Mouse (Mus musculus) thymus, postnatal 36 days (tissue): ENCODE measurements at regions not wholly inside any gene's neighbourhood (a gene's known extent, or its start where the extent isn't known, plus 50 kb on each side); places are given as distances from the start of the nearest gene placed in this dataset.

Source experiments
- DNase-seq, 2 experiments: peaks; one replicate each; pipeline ENCODE4 v3.0.0; 2022; ENCODE audit warnings: mixed read lengths in 2 of 2

DNA sequence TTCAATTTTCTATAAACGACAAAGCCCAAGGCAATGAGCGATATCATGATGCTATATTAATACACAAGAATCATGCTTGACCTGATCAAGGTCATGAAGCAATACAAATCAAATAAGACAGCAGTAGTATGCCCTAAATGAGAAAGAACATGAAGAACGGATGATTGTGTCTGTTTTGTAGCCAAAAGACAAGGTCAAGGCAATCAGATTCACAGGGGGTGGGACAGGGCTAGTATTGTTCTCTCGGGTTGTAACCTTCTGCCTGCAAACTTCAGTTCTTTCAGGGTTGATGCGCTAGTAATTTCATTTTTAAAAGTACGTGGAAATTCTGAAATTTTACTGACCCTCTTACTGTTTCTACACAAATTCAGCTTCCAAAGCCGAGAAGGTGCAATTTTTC lies 206.7 kb downstream of the Arl4a start:
- DNase-seq: no peak

DNA sequence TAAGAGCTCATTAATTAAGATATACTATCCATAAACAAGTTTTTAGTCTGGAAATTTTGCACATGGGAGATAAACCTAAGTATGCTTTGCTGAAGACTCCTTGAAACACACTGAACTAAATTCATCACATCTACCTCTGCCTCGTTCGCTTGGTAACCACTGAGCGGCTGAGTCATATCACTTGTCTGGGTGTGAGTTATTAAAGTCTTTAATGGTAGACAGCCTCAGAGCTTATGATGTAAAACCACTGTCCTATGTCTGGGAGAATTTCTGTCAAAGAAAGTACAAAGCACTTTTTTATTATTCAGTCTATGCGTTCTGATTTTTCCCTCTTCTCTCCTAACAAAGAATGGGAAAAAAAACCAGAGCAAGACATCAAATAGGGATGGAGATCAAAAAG lies 207.3 kb downstream of the Arl4a start:
- DNase-seq: no peak

DNA sequence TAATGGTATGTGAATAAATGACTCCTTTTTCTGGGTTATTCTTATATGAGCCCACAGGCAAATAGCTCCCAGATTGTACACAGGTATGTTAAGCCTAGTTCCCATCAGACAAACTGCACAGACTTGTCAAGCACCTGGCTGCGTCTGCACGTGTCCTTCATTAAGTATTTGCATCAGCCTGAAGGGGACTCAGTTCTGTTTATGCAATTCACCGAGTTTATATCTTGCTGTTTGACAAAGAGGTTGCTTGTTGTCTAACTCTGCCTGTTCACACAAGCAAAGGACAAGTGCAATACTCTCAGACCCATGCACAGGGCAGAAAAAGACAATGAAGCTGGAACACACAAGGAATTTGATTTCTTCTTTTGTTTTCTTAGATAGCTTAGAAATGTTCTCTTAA lies 215.2 kb downstream of the Arl4a start:
- no peak for DNase-seq

DNA sequence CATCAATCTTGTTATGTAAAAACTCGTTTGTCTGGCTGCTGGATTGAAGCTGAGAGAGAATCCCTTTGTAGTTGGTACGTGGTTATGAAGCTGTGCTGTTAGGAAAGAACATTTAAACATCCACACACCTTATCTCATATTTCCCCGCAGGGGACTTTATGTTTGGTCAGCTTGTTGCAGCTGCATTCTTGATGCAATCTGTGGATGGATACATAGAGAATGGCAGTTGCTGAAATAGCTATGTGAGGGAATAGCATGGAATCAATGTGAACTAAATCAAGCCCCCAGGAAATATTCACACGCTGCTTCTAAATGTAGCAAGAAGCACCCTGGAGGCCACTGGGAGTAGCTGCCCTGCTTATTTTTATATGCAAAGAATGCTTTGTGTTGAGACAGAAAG lies 236.3 kb downstream of the Arl4a start:
- DNase-seq: no peak

DNA sequence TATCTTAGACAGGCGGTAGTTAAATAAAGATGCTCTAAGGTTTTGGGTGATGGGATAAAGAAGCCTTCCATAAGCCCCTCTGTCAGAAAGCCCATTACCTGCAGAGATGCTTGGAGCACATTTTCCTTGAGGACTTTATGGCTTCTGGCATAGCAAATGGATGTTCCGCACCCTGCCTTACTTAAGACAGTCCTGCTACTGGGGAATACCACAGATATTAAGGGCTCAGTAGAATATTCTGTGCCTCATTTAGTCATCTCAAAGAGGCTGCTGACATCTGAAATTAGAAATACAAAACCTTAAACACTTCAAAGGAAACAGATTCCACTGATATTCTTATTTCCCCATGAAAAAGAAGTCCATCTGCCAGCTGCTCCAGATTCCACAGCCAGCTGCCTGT lies 240.0 kb downstream of the Arl4a start:
- no peak for DNase-seq

DNA sequence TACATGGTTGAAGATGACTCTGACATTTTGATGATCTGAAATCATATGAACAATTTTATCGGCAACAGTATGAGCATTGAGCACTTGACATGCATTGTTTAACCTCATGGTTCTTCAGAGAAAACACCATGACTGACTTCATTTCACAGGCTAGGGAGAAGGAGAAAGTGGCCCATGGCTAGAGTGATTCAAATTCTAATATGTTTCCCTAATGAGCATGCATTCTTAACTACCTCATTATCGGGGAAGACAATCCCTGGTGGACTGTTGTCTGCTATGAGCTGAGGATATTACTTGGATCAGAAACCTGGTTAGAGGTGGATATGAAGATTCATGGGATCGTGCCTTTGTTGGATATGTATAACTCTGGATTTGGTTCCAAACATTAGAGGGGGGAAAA lies 240.9 kb downstream of the Arl4a start:
- DNase-seq: no peak

DNA sequence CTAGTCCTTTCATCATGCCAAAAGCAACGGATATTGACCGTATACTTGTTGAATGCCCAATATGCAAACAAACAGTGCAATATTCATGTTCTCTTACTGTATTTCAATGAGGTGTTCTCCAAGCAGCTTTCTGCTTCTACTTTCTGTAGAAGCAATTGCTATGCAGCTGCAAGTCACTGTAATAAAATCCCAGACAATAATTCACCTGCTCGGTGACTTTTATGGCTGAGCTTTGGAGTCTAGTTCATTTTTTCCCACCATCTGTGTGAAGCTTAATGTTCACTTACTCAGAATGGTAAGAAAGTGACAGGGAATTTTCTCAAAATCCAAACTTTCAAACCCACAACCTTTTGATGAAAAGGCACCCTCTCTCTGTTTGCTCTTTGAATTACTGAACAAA lies 252.8 kb downstream of the Arl4a start:
- DNase-seq: no peak

DNA sequence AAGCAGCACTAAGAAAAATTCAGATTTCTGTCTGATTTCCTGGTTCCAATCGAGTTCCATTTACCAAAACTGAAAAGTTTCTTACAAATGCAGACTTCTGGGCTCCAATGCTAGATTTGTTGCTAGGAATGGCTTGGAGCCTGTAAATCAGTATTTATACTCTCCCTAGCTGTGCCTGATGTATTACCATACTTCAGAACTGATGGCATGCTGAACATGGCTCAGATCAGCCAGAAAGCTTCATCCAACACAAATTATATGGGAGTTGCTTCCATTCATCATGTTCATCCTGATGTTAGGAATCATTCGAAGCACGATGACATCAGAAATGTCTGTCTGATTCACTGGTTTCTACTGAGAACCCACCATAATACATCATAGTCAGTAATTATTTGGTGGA lies 253.3 kb downstream of the Arl4a start:
- DNase-seq: no peak

DNA sequence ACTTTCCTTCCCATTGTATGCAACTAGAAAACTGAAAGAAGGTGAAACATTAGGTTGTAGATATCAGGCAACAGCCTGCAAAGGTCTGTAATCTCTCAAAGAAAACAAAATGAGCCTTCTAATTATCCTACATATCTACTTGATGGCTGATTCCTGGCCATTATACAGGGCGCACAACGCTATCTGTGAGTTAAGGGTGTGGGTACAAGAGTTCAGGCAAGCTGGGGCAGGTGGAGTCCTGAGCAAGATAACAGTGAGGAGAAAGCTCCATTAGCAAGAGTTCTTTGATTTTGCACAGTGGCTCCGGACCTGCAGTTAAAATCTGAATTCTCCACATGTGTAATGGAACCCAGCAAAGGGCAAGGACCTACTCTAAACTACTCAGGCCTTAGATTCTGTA lies 261.7 kb downstream of the Arl4a start:
- no peak for DNase-seq

DNA sequence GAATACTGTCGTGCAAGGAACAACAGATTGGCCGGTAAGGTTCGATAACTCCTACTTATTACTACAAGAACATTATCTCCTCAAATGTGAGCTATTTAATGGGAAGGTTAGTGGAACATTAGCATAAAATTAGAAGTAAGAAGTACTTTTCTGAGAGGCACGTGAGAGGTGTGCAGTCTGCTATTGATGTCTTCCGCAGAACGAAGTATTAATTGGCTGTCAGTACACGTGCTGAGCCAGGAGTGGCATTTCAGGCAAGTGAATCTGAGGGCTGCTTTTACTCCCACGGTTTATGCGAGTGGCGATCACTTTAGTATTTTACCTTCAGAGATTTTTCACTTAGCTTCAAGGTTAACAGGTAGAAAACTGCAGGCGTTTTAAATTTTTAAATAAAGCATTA lies 270.8 kb downstream of the Arl4a start:
- DNase-seq: no peak

DNA sequence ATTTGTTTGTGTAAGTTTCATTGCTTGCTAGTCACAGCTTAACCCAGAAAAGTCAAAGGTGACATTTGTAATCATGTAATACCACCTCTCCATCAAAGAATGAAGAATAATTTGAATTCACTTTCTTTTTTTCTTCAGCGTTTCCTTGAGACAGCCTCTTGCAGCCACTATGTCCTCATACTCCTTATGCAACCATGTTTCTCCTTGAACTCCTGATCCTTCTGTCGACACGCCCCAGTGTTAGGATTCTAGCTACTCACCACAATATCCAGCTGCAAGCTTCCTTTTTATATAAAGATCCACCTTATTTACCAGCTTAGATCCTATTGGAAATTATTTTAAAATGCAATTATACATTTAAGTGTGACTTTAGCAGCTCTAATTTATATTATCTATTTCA lies 274.3 kb downstream of the Arl4a start:
- no peak for DNase-seq

DNA sequence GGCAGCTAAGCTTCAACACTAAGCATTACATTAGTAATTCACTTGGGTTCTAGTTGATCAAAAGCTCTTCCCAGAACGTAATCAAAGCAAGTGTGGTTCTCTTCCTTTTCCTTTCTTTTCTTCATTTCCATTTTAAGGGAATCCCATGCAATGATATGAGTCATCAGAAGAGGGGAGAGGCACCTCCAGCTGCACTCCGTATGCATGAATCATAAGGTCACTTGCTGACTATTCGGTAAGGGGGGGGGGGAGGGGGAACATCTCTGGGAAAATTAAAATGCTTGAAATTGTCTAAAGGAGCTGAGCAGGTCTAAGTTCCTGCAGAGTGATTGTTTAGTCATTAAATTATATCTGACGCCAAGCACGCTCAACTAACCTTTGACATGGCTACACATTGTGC lies 275.9 kb downstream of the Arl4a start:
- DNase-seq: no peak

DNA sequence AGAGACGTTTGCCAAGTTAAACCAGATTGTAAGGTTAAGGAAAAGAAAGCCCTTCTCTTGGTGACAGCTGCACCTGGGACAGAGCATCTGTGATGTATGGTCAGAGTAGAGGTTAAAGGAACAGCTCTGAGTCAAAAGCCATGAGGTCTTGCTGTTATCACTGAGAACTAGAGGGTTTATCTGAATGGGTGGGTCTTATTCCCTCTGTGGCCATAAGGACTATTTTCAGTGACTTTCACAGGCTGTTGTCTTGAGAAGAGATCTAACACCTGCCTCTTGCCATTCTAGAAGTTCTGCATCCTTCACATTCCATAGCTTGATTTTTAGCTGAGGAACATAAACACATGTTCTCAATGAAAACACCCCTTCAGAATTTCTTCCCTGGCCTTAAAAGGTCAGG lies 276.5 kb downstream of the Arl4a start:
- DNase-seq: no peak

DNA sequence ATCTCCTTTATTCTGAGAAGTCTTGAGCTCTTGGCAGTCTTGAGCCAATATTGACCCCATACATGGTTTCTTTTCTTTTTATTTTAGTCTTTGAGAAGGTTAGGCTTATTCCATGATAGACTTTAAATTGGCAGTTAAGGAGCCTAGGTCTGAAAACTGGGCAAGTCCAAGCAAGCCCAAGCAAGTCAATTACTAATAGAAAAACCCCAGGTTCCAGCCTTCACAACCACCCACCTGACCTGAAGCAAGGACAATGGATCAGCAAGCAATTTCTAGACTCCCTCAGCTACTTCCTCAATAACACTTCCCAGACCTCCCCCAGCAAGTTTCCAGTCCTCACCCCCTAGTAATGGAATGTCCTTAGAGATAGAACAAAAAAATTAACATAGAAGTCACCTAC lies 279.9 kb downstream of the Arl4a start:
- no peak for DNase-seq

DNA sequence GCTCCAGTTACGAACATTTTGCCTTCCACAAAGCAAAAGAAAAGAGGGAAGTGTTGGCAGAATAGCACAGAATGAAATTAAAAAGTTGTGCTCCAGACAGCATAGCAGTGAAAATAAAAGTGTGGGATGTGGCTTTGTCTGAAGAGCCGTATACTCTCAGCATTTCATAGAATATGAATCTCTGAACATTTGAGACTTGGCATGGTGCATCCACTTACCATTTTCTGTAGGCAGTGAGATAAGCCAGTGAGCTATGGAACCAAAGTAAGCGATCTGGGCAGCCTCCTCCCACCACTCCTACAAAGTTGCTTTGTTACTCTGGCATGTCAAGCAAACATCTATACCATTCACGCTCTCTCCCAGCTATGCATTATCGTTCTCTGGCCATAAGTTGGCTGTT lies 286.0 kb downstream of the Arl4a start:
- no peak for DNase-seq

DNA sequence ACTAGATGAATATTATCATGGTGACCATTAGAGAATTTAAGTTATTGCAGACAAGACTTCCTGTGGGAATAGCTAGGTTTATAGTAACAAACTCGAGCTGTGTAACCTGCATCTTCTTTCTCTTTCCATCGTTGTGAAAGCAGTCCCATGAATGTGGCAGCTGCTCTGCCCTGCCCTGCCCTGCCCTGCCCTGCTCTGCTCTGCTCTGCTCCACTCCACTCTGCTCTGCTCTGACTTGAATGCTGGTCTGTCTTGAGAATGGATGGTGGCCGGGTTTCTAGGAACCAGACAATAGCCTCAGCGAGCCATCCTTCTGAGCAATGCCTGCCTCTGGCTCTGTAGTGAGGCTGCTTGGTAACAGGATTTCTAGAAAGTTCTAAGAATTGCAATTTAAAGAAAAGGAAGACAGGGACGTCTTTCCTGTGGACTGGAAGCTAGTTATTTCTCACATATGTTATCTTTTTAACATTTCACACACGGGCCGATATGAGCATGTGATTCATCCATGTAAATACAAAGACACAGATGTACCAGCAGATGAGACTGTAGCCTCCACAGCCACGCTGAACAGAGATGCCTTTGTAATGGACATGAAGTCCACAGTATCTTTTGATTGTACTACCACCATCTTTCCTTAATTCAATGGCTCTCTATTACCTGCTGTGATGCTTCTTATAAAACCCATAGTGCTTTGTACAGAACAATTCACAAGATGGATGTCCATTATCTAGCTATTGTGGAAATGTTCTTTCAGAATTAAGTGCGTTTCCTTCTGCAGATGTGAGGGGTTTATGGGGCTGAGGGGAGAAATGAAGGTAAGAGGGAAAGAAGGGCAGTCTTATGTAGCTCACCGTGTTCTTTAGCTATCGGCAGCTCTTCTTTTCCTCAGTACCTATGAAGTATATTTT lies 295.4 kb downstream of the Arl4a start:
- DNase-seq: no peak

DNA sequence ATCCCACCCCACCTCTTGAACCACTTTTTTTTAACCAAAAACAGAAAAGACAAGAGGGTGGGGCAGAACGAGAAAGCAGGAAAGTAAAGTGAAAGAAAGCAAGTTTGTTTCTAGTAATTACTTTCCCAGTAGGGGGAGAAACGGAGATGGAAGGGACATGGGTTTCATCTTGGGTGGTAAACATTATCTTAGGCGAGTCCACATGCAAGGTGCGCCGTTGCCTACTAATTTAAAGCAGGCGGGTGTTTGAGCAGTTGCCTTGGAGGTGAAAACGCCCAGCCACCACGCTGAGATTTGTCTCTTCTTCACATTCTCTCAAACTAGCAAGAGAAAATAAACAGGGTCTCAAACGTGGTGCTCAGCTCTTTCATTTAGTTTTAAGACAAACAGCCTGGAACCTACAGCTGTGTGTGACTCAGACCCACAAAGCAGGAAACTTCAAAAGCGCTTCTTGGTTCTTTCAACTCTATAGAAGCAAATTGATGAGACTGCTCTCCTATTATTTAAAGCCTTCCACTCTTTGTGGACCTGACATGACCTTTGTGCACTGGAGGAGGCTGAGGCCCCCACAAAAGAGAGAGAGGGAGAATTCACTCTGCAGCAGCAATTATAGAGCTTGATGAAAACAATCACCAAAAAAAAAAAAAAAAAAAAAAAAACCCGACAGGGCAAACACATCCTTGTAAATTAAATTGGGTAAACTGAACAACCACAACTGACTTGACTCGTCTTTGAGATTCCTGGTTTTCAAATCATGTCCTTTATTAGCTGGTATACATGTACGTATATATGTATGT lies 296.6 kb downstream of the Arl4a start:
- no peak for DNase-seq

DNA sequence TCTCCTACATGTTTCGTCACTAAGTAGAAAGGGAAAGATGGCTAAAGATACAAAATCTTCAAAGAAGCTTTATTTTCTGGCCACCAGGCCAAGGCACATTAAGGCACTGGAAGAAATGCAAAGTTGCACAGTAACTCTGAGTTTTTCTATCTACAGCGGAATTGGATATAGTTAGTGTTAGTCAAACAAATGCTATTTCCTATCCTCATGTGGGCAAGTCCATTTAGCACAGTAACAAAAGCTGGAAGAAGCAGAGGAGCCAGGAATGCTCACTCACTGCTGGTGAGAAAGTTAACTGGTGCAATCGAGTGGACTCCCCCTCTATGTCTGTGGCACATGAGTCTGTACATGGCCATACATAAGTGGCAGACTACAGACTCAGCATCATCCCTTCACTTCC lies 300.9 kb downstream of the Arl4a start:
- DNase-seq: no peak

DNA sequence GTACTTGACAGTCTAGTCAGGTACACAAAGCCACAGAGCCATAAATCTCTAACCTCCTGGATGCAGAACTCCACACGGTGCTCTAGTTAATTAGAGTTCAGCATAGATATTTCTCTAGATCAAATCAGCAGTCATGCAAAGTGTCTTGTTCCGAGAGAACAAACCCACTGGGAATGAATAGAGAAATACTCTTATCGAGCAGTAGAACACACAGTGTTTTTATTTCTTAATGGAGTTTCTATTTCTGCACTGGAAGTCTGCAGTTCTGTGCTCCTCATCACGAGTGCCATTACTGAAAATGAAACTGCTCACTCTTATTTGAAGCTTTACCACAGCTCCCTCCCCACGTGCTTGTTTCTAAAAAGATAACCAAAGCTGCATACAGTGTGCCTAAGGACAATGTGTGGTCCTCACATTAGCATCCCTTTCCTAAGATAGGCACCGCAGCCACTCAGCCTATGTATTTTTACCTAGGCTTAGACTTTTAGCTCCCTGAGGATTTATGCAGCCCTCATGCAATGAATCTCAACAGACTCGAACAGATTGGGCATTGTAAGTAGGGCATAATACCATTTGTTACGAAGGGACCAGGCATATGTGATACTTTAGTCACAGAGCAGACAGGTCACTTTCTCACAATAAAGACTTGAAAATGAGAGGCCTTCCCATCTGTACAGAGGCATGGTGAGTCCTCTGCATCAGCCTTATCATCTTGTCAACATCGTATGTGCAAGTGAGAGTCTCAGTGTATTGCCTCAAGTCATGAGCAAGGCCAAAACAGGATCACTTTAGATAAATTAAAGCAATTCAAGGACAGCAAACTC lies 301.5 kb downstream of the Arl4a start:
- no peak for DNase-seq

DNA sequence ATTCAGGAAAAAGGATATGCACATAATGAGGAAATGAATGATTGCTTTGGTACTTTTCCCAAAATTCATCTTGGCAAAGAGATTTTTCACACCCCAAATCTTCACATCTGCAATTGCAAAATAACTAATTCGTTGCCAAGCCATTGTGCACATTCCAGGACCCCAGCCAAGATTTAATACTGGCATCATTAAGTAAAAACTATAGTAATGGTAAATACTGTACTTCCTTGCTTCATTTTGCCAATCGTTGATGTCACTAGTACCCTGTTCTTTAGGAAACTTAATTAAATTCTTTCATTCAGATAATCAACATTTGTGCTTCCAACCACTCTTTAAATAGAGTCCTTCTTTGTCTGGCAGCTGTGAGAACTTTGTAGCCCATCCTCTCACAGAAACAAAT lies 303.6 kb downstream of the Arl4a start:
- no peak for DNase-seq

DNA sequence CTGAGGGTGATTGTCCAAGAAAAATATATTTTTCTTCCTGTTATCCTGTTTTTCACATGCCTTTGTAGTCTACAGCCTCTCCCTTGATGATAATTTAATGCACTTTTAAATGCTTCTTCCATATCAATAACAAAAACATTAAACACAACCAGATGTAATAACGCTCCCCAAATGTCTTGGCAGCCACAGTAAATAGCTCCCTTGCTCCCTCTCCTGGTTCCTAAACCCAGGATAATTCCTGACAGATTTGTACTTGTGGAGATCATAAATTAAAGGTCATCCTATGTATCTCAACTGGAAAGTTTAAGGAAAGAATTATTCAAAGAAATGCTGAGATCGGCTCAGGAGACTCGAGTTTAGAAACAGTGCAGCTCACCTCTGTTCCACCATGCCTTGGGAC lies 306.6 kb downstream of the Arl4a start:
- no peak for DNase-seq

DNA sequence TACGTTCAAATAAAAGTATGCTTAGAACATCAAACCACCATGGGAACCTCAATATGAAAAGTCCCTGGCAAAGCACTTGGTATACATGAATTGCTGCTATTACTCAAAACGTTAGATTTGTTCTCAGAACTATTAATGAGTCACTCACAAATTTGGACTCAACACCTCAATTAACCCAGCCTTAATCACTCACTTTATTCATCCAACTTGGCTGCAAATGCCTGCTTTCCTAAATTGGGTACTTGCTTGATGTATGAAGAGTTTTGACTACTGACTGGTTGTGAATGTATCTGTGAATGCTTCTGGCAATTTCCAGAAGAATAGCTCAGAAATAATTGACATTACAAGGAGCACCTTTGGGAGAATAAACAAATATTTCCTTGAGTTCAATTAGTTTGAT lies 308.6 kb downstream of the Arl4a start:
- no peak for DNase-seq

DNA sequence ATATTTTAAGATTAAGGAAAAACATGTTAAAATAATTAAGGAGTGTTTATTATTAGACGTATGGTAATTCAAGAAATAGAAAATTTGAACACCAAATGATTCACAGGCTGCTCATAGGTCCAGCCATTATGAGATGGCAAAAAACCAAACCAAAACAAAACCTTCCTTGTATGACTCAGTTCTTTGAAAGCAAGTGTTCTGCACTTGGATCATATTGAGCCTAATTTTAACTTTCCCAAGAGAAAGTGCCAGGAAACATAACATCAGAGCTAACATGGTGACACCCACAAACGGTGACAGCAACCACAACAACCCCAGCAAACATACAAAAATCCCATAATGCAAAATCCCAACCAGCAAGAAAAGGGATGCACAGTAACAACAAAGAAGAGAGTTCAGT lies 313.7 kb downstream of the Arl4a start:
- no peak for DNase-seq

DNA sequence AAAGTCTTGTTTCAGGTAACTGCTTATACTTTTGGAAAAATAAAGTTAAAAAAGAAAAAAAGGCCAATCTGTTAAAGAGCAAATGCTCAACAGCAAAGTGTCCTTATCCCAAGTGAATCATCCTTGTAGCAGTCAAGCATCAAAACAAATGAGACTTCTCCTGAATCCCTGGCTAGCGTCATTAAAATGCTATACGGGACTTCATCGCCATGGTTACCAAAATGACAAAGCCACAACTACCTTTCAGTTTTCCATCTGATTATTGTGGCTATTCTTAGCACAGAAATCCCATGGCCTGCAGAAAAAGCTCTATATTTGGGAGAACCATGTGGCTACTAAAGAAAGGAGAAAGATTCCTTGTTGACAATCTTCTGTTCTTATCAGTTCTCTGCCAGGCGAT lies 322.7 kb downstream of the Arl4a start:
- no peak for DNase-seq
